Mouse (Mus musculus) liver, embryonic 13.5 days (tissue): ENCODE results near the gene Eml1. TPM values are rescaled to one million over a fixed set of nuclear protein-coding genes. Genes with fewer than 3 reads are reported as not detected.

Experiments used
- ATAC-seq: fragments of 200-750 bp; cut with Nextera tagmentation; 2 replicates; pipeline ENCODE4 v1.8.0; 2017; ENCODE audit warnings: low read depth, mild to moderate bottlenecking, moderate number of reproducible peaks, moderate library complexity
- DNase-seq: peaks from one replicate; pipeline ENCODE4 v3.0.0; 2022
- H3K27ac ChIP-seq: fragments of 300-500 bp; sonication (generic); 2 replicates; pipeline ENCODE4 v1.5.1; 2015; ENCODE audit warnings: moderate library complexity, mild to moderate bottlenecking, inconsistent platforms
- H3K27me3 ChIP-seq: fragments of 300-500 bp; sonication (generic); 2 replicates; pipeline ENCODE4 v1.6.1; 2015; ENCODE audit warnings: mild to moderate bottlenecking, inconsistent platforms
- H3K36me3 ChIP-seq: fragments of 300-500 bp; sonication (generic); 2 replicates; pipeline ENCODE4 v1.6.1; 2015; ENCODE audit warnings: mild to moderate bottlenecking, inconsistent platforms
- H3K4me1 ChIP-seq: fragments of 300-500 bp; sonication (generic); replicated peaks from 2 replicates; pipeline ENCODE4 v1.6.1; 2015; ENCODE audit warnings: inconsistent platforms
- H3K4me2 ChIP-seq: fragments of 300-500 bp; sonication (generic); 2 replicates; pipeline ENCODE4 v1.6.1; 2015; ENCODE audit warnings: inconsistent platforms, mild to moderate bottlenecking, moderate library complexity
- H3K4me3 ChIP-seq: fragments of 300-500 bp; sonication (generic); replicated peaks from 2 replicates; pipeline ENCODE4 v1.5.1; 2015; ENCODE audit warnings: mild to moderate bottlenecking, inconsistent platforms
- H3K9ac ChIP-seq: fragments of 300-500 bp; sonication (generic); 2 replicates; pipeline ENCODE4 v1.6.1; 2015; ENCODE audit warnings: mild to moderate bottlenecking, inconsistent platforms
- H3K9me3 ChIP-seq: fragments of 300-500 bp; sonication (generic); replicated peaks from 2 replicates; pipeline ENCODE4 v1.6.1; 2016; ENCODE audit warnings: inconsistent platforms
- WGBS: fragments of 180-500 bp; shearing (Covaris S2); methylation state at CpG from one replicate; pipeline ENCODE4 v1.1.7; 2015; ENCODE audit not compliant: insufficient replicate concordance; 5-methylcytosine and 5-hydroxymethylcytosine counted together
- polyA plus RNA-seq: library from polyadenylated mRNA; unstranded; fragments of >200 nt; fragmentation: Nextera tagmentation; extraction: Ambion mirVana; gene quantifications from 2 replicates; pipeline ENCODE4 v1.2.1, GENCODE M21; 2015

Eml1 gene
- polyA plus RNA-seq, 1 experiment from 2014 or later = 5.5 TPM

DNA sequence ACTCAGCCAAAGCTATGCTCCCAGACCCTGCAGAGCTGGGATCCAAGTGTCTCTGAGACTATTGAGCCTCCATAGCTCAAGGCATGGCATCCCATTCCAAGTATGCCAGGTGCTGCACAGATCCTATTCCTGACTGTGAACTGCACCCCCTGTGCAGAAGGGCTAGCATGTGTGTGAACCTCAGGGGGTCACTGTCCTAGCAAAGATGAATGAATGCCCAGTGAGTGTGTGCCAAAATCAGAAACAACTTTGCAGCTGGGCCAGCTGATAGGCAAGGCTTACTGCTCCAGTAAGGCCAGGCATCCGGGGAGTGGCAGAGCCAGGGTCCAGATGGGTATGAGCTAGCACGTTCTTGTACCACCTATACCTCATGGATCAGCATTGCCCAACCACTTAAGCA is 76.0 kb downstream of the Eml1 start:
- H3K4me2 ChIP-seq = no peak overlapping the region
- no peak overlapping the region for H3K9ac ChIP-seq
- H3K4me1 ChIP-seq = no peaks in the 10 kb centered on the region
- WGBS = 75% methylated on average over 2 of the region's 2 CpGs
- no peaks in the 10 kb centered on the region for H3K9me3 ChIP-seq
- H3K36me3 ChIP-seq = no peaks in the 10 kb centered on the region
- ATAC-seq = no peak
- no peak overlapping the region for H3K4me3 ChIP-seq
- no peak for DNase-seq
- H3K27ac ChIP-seq = no peak overlapping the region
- peaks cover 12% of the 10 kb centered on the region for H3K27me3 ChIP-seq

DNA sequence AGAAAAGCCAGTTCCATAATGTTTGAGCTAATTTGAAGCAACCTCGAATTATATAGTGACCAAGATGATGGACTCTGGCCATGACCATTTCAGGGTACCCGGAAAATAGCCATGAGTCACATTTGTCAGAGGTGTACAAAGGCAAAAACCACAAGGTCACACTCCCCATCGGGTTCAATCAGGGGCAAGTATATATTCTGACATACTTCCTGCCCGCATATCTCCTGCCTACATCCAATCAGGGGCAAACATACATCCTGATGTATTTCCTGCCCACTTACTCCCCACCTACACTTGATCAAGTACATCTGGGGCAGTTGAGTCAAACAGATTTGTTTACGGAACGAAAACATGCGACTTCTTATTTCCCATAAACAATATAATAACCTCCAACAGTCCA is 77.6 kb downstream of the Eml1 start:
- WGBS = 46% methylated on average over 7 of the region's 7 CpGs
- Histone ChIP-seq H3K27me3 (peaks cover 14% of the 10 kb centered on the region), H3K9me3 (no peaks in the 10 kb centered on the region), H3K4me1 (no peaks in the 10 kb centered on the region), H3K4me2 (no peak overlapping the region), H3K9ac (no peak overlapping the region), H3K36me3 (no peaks in the 10 kb centered on the region), H3K27ac (no peak overlapping the region), H3K4me3 (no peak overlapping the region)
- no peak for ATAC-seq
- no peak for DNase-seq

DNA sequence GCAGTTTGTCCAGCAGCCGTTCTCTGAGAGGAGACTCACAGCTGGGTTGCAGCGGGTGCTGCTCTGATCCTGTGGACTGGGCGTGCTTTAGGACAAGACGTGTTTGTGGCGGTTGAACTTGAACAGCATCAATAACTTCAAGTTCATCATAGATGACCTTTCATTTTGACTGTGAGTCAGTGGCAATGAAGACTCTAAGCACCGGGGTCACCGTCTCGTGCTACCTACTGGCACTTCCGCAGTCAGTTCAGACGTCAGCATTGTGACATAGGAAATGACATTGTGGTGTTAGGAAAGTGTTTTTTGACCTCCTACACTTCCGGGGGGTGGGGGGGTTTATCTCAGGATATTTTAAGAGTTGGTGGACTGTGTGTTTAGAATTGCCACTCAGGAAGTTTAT is 79.2 kb downstream of the Eml1 start:
- no peak overlapping the region for H3K9ac ChIP-seq
- no peak overlapping the region for H3K4me2 ChIP-seq
- H3K36me3 ChIP-seq = no peaks in the 10 kb centered on the region
- no peaks in the 10 kb centered on the region for H3K4me1 ChIP-seq
- DNase-seq = no peak
- 55% methylated on average over 11 of the region's 11 CpGs for WGBS
- no peak overlapping the region for H3K27ac ChIP-seq
- no peak for ATAC-seq
- H3K4me3 ChIP-seq = no peak overlapping the region
- H3K9me3 ChIP-seq = no peaks in the 10 kb centered on the region
- H3K27me3 ChIP-seq = peaks cover 6% of the 10 kb centered on the region

DNA sequence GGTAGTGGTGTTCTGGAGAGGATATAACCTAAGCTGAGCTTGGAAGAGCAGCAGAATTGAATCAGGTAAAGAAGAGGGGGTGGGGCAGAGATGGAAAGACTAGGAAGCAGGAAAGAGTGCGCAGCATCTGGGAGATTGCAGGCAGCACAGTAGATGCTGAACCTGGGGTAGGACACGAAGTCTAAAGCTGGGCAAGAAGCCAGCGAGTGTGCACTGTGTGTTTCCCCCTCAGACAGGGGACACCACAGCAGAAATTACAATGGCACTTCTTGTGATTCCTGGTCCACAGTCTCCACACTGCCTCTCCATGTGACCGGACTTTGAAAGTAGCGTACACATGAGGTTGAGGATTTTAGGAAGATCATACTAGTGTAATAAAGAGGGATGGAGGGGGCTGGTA is 79.8 kb downstream of the Eml1 start:
- Histone ChIP-seq H3K27me3 (peaks cover 9% of the 10 kb centered on the region), H3K27ac (no peak overlapping the region), H3K4me1 (no peaks in the 10 kb centered on the region), H3K9me3 (no peaks in the 10 kb centered on the region), H3K9ac (no peak overlapping the region), H3K4me3 (no peak overlapping the region), H3K4me2 (no peak overlapping the region), H3K36me3 (no peaks in the 10 kb centered on the region)
- WGBS = 63% methylated on average over 5 of the region's 5 CpGs
- no peak for DNase-seq
- no peak for ATAC-seq

DNA sequence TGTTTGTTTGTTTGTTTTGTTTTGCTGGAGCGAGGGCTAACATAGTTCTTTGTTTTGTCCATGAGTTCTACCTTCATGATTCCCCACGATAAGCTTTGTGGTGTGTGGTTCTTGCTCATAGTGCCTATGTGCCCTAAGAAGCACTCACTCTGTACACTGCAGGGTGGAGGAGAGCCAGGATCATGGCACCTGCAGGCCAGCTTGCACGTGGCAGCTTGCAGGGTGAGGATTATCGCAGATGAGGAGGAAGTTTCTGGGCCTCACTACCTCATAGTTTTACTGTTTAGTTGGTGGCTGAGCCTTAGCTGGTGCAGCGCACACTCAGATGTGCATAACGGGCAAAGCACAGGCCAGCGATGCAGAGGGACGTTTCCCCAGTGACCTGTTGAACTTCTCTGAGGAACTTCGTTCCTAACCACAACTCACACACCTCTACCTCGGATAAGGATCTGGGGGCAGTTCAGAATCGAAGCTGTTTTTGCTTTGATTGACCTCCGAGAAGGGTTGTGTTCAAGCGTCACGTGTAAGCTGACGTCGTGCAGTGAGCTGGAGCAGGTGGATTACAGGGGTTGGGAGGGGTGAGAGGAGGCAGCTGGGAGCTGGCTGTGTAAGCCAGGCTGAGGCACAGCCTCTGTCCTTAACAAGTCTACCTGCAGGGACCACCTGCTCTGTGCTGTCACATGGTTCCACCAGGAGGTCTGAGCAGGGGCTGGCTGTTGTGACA is 81.6 kb downstream of the Eml1 start:
- Histone ChIP-seq H3K9me3 (no peaks in the 10 kb centered on the region), H3K4me1 (no peaks in the 10 kb centered on the region), H3K27ac (no peak overlapping the region), H3K4me2 (no peak overlapping the region), H3K9ac (no peak overlapping the region), H3K4me3 (no peak overlapping the region), H3K36me3 (no peaks in the 10 kb centered on the region), H3K27me3 (peaks cover 6% of the 10 kb centered on the region)
- no peak for ATAC-seq
- WGBS = 49% methylated on average over 16 of the region's 16 CpGs
- no peak for DNase-seq

DNA sequence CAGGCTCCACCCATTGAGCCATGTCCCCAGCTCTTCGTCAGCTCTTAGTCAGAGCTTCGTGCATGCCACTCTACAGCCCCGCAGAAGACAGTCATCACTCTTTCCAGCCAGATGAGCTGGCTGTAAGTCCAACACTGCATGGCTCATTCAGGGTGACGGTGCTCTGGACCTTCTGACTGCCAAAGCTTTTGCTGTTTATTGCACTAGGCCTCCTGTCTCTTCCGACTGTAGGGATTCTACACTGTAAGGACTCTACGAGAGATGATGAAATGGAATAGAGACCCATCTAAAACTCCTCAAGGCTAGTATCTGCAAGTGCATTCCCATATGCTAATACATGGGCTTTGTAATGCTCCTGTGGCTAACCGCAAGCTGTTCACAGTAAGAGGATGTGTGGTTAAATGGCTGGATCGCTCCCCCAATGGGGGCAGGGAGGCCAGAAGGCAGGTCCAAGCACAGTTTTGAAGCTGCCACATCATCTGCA is 82.8 kb downstream of the Eml1 start:
- DNase-seq (peak; percentile 3), ATAC-seq (no peak)
- Histone ChIP-seq H3K27me3 (peaks cover 6% of the 10 kb centered on the region), H3K4me1 (no peaks in the 10 kb centered on the region), H3K4me2 (no peak overlapping the region), H3K9me3 (no peaks in the 10 kb centered on the region; the same call in 1 of the 2 replicates), H3K36me3 (no peaks in the 10 kb centered on the region), H3K9ac (no peak overlapping the region), H3K4me3 (no peak overlapping the region), H3K27ac (no peak overlapping the region)
- 32% methylated on average over 8 of the region's 8 CpGs for WGBS

DNA sequence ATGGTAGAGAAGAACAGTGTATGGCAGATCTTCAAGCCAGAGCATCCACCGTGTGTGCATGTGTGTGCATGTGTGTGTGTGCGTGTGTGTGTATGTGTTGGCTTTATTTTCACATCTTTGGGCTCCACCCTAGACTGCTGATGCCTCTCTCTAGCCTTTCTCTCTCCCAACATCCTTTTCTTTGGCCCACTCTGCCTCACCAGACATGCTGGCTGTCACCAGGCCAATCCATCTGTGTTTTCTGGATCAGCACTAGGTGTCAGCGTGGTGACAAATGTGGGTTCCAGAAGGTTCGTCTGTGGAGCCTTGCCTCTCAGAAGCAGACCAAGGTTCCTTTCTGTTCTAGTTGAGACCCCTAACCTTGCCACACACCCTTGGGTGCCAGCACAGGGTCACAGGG is 84.2 kb downstream of the Eml1 start:
- WGBS = 63% methylated on average over 4 of the region's 4 CpGs
- no peaks in the 10 kb centered on the region for H3K36me3 ChIP-seq

DNA sequence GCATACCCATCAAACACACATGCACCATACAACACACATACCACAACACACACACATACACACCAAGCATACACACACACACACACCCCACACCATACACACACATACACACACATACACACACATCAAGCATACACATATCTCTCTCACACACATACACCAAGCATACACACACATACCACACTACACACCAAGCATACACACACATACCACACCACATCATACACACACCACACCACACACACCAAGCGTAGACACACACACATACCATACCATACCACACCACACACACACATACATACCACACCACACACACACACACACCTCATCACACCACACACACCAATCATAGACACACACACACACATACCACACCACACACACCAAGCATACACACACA is 102.1 kb downstream of the Eml1 start:
- Histone ChIP-seq H3K27me3 (no peaks in the 10 kb centered on the region), H3K9ac (no peak overlapping the region), H3K36me3 (no peaks in the 10 kb centered on the region), H3K4me1 (no peaks in the 10 kb centered on the region), H3K27ac (no peak overlapping the region), H3K4me3 (no peak overlapping the region), H3K4me2 (no peak overlapping the region), H3K9me3 (no peaks in the 10 kb centered on the region)
- ATAC-seq (no peak), DNase-seq (no peak)
- WGBS = 56% methylated on average over 1 of the region's 1 CpGs

More for the DNA sequence above, 84.2 kb downstream of the Eml1 start:
- Histone ChIP-seq H3K4me1 (no peaks in the 10 kb centered on the region), H3K9ac (no peak overlapping the region), H3K9me3 (no peaks in the 10 kb centered on the region; the same call in 1 of the 2 replicates), H3K4me3 (no peak overlapping the region), H3K27me3 (peaks cover 6% of the 10 kb centered on the region; the same call in 1 of the 2 replicates), H3K27ac (no peak overlapping the region), H3K4me2 (no peak overlapping the region)
- ATAC-seq = no peak
- no peak for DNase-seq

DNA sequence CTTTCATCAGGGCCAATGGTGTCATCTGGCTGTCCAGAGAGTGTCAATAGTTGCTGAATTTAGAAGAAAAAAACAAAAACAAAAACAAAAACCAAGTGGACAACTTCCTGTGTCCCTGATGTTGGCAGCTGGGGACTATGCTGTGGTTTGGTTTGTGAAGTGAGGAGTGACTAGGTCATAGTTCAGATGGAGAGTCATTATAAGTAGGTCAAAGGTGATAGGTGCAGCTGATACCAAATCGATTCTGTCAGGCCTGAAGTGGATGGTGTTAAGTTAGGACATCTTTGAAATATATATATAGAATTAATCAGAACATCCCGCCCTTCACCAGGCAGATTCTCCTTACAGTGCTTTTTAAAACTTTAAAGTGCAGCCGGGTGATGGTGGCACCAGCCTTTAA is 103.7 kb downstream of the Eml1 start:
- Histone ChIP-seq H3K4me2 (no peak overlapping the region), H3K4me1 (no peaks in the 10 kb centered on the region), H3K4me3 (no peak overlapping the region), H3K27ac (no peak overlapping the region), H3K9ac (no peak overlapping the region), H3K27me3 (no peaks in the 10 kb centered on the region), H3K36me3 (no peaks in the 10 kb centered on the region), H3K9me3 (no peaks in the 10 kb centered on the region)
- WGBS = 46% methylated on average over 3 of the region's 3 CpGs
- ATAC-seq (no peak), DNase-seq (no peak)

DNA sequence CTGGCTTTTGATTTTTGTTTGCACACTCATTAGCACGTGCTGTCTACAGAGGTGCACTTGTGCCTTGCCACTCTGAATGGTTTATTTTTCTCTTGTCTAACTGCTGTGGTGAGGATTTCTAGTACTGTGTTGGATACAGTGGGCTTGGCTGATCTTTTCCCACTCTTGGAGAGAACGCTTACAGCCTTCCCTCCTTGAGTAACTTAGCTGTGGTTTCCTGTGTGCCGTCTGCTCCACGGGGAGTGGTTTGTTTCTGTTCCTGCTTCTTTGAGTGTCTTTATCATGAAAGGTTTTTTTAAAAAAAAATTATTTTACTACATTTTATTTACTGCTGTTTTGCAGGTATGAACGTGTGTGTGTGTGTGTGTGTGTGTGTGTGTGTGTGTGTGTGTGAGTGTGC is 108.0 kb downstream of the Eml1 start:
- ATAC-seq = no peak
- H3K27ac ChIP-seq = no peak overlapping the region
- no peak for DNase-seq
- H3K36me3 ChIP-seq = no peaks in the 10 kb centered on the region
- WGBS = 31% methylated on average over 5 of the region's 5 CpGs
- H3K4me2 ChIP-seq = no peak overlapping the region
- 0 out of 2 replicates have a peak, but pooled peaks cover 3% of the 10 kb centered on the region for H3K27me3 ChIP-seq
- H3K4me3 ChIP-seq = no peak overlapping the region
- no peaks in the 10 kb centered on the region for H3K4me1 ChIP-seq
- no peaks in the 10 kb centered on the region for H3K9me3 ChIP-seq
- no peak overlapping the region for H3K9ac ChIP-seq

DNA sequence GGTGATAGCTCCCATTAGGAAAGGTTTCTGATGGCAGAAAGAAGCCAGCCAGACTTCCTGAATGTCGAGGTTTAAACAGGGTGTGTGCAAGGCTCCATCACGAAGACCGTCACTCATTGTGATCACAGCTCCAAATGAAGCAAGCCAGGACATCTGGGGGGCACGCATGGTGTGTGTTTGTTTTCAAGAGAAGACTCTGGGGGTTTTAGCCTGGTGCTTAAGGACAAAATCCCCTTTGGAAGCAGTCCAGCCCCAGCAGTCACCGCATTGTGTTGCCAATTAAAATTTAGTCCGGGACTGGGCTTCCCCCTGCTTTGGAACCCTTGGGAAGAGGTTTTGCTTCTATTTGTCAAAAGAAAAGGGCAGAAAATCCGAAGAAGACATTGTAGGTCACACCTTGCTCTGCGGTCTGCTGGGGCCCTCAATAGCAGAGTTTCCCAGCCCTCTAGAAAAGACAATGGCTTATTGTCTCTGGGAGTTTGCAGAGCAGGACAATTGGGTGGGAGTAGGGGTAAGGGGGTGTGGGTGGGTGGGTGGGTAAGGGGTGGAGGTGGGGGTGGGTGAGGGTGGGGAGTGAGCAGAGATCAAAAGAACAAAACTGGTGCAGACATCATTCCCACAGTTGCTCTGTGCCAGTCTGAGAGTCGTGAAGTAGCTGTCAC is 110.1 kb downstream of the Eml1 start:
- H3K9me3 ChIP-seq = no peaks in the 10 kb centered on the region
- no peak overlapping the region for H3K27ac ChIP-seq
- H3K4me1 ChIP-seq = no peaks in the 10 kb centered on the region
- ATAC-seq (no peak), DNase-seq (no peak)
- H3K4me3 ChIP-seq = no peak overlapping the region
- H3K9ac ChIP-seq = no peak overlapping the region
- H3K4me2 ChIP-seq = no peak overlapping the region
- 39% methylated on average over 9 of the region's 9 CpGs for WGBS
- no peaks in the 10 kb centered on the region for H3K36me3 ChIP-seq
- H3K27me3 ChIP-seq = 0 out of 2 replicates have a peak, but pooled peaks cover 3% of the 10 kb centered on the region

DNA sequence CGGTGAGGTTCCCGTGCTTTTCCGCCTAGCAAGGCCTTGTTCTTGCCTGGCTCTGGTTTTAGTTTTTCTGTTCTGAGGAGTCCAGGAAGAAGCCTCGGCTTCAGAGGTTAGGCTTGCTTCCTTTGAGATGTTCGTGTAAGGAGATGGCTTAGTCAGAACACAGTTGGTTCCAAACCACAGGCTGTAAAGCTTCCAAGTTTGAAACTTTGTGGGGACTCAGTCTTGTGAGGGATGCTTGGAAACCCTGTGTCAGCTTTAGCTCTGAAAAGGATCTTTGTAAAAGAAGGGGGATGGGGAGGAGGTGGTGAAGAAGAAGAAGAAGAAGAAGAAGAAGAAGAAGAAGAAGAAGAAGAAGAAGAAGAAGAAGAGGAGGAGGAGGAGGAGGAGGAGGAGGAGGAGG is 118.3 kb downstream of the Eml1 start:
- Histone ChIP-seq H3K9me3 (no peaks in the 10 kb centered on the region), H3K4me3 (no peak overlapping the region), H3K9ac (no peak overlapping the region), H3K4me2 (no peak overlapping the region), H3K27me3 (no peaks in the 10 kb centered on the region), H3K36me3 (no peaks in the 10 kb centered on the region), H3K4me1 (no peaks in the 10 kb centered on the region), H3K27ac (no peak overlapping the region)
- WGBS = 48% methylated on average over 5 of the region's 5 CpGs
- ATAC-seq (no peak), DNase-seq (no peak)
